Mouse (Mus musculus): Measurements from ENCODE around the gene Mllt6. TPM values are rescaled to one million over a fixed set of nuclear protein-coding genes. Genes with fewer than 3 reads are reported as not detected.
"Not testable (repeated sequence)": the region's sequence is repeated elsewhere in the genome, so short reads cannot be mapped to it uniquely, and the experiment has no call there.

Mllt6 gene
- polyA plus RNA-seq, 1 experiment from 2014 or later, result 3.4 TPM

DNA sequence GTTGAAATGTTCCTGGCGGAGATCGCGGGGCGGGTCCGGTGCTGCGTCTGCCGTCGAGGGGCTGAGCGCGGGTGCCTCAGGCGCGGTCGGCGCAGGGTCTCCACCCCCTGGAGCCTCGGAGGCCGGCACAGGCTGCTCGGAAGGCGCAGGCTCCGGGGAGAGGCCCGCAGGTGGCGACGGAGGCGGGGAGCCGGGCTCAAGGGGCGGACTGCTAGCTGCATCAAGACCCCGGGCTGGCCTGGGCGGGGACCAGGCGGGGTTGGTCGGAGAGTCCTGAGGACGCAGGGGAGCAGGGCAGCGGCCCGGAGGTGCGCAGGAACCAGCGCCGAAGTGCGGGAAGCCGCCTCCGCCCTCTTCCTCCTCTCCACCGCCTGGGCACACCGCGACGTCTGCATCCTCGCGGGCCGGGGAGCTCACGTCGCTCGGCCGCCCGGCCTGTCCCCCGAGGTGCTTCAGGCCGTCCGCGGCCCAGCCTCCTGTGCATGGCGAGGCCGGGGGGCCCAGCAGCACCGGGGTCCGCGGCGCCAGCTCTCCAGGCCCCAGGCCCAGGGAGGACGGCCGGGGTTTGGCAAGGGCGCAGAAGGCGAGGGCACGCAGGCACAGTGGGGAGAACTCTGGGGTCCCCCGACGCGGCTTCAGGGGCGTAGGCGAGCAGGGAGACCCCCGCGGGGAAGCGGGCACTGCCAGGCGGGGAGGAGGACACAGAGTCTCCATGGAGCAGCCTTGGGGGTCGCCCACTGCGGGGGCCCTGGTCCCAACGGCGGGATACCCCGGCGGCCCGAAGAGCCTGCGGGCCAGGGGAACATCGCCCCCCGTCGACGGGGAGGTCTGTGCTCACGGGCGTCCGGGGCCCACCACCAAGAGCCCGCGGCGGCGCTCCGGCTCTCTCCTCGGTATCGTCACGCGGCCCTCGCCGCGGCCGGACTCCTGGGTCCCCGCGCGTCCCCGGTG is 34.4 kb upstream of the Mllt6 start:
- Histone ChIP-seq H3K27ac (no peak overlapping the region), H3K4me2 (replicated peaks) (peak overlapping the region; percentile 79), H3K9ac (peak overlapping the region; percentile 69), H3K36me3 (no peaks in the 10 kb centered on the region), H3K9me3 (no peaks in the 10 kb centered on the region), H3K4me1 (peaks cover 22% of the 10 kb centered on the region), H3K27me3 (peaks cover 69% of the 10 kb centered on the region), H3K4me3 (peak overlapping the region; percentile 64)
- ATAC-seq (ENCODE audit: insufficient number of reproducible peaks, insufficient read depth, low FRiP score, low TSS enrichment), result peak; percentile 52; the same call in 1 of the 2 replicates
- under 1% methylated on average over 73 of the region's 106 CpGs for WGBS

DNA sequence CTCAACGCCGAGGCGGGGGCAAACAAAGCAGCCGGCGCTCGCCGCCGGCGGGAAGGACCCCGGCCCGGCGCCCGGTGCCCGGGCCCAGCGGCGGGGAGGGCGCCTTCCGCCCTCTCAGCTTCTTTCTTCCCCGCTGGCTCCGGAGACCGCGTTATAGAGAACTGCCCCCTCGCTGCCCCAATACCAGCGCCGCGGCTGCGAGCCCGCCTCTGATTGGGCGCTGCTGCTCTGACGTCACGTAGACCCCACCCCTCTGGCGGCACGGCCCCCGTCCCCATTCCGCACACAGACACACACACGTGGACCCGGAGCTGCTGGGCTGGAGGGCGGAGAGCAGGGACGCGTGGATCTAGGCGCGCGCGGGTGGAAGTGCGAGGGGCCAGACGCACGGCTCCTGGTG is 33.6 kb upstream of the Mllt6 start, which contains the start of gene Epop:
Epop (minus strand) TSS at position 127 of the 400 bp plus-strand sequence.
- peak within 1 kb of the TSS; percentile 64 for H3K4me3 ChIP-seq
- H3K9me3 ChIP-seq, result no peaks in the 10 kb centered on the region
- H3K4me2 ChIP-seq (replicated peaks), result peak within 1 kb of the TSS; percentile 79
- ATAC-seq (ENCODE audit: insufficient number of reproducible peaks, insufficient read depth, low FRiP score, low TSS enrichment), result peak; percentile 89
- no peak within 1 kb of the TSS for H3K27ac ChIP-seq
- no peaks in the 10 kb centered on the region for H3K36me3 ChIP-seq
- H3K4me1 ChIP-seq, result peaks cover 22% of the 10 kb centered on the region
- H3K9ac ChIP-seq, result peak within 1 kb of the TSS; percentile 69
- H3K27me3 ChIP-seq, result peaks cover 68% of the 10 kb centered on the region
- WGBS, result under 1% methylated on average over 43 of the region's 47 CpGs

- H3K4me3 ChIP-seq, result no peak overlapping the region
- ATAC-seq (ENCODE audit: insufficient number of reproducible peaks, insufficient read depth, low FRiP score, low TSS enrichment), result no peak
- no peak overlapping the region for H3K9ac ChIP-seq
- H3K9me3 ChIP-seq, result no peaks in the 10 kb centered on the region
- no peaks in the 10 kb centered on the region for H3K36me3 ChIP-seq
- H3K27ac ChIP-seq, result no peak overlapping the region
- H3K4me1 ChIP-seq, result peaks cover 22% of the 10 kb centered on the region
- whole genome bisulfite sequencing, result 18% methylated on average over 2 of the region's 2 CpGs
- no peak overlapping the region for H3K4me2 ChIP-seq (replicated peaks)
- H3K27me3 ChIP-seq, result peaks cover 53% of the 10 kb centered on the region
These were observed 32.2 kb upstream of the Mllt6 start for GRCm38 (mm10) chr11:97631046-97631445.

GRCm38 (mm10) chr11:97631500-97631899 is 31.7 kb upstream of the Mllt6 start:
- H3K36me3 ChIP-seq, result no peaks in the 10 kb centered on the region
- H3K4me1 ChIP-seq, result peaks cover 17% of the 10 kb centered on the region
- H3K9ac ChIP-seq, result no peak overlapping the region
- no peak overlapping the region for H3K27ac ChIP-seq
- H3K9me3 ChIP-seq, result no peaks in the 10 kb centered on the region
- H3K4me2 ChIP-seq (replicated peaks), result no peak overlapping the region
- no peak for ATAC-seq (ENCODE audit: insufficient number of reproducible peaks, insufficient read depth, low FRiP score, low TSS enrichment)
- WGBS, result 13% methylated on average over 5 of the region's 5 CpGs
- no peak overlapping the region for H3K4me3 ChIP-seq
- H3K27me3 ChIP-seq, result peaks cover 49% of the 10 kb centered on the region

DNA sequence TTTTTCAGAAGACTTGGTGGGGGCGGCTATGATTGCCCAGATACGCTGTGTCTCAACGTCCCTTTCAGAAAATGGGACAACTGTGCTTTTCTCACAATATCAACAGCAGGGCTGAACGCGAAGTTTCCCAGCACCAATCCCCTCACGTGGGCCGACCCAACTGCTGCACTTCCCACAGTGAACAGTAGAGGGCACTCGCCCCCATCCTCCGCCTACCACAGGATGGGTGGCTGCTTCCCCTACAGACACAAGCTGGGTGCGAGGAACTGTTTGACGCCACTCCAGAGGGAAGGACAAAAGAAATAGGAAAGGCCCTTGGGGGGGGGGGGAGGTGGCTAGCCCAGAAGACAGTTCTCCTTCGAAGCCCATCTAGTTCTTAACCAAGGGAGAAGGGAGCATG is 31.3 kb upstream of the Mllt6 start:
- peaks cover 45% of the 10 kb centered on the region for H3K27me3 ChIP-seq
- WGBS, result 4% methylated on average over 11 of the region's 12 CpGs

GRCm38 (mm10) chr11:97632440-97632839 is 30.8 kb upstream of the Mllt6 start:
- not testable (repeated sequence) for H3K9me3 ChIP-seq; H3K4me1 ChIP-seq; ATAC-seq (ENCODE audit: insufficient number of reproducible peaks, insufficient read depth, low FRiP score, low TSS enrichment); H3K27ac ChIP-seq; H3K4me2 ChIP-seq (replicated peaks); H3K36me3 ChIP-seq; H3K9ac ChIP-seq; H3K4me3 ChIP-seq
- WGBS, result 82% methylated on average over 4 of the region's 4 CpGs
- H3K27me3 ChIP-seq, result peaks cover 40% of the 10 kb centered on the region

More for the DNA sequence above, 31.3 kb upstream of the Mllt6 start:
- H3K4me2 ChIP-seq (replicated peaks), result no peak overlapping the region
- H3K4me1 ChIP-seq, result peaks cover 14% of the 10 kb centered on the region
- ATAC-seq (ENCODE audit: insufficient number of reproducible peaks, insufficient read depth, low FRiP score, low TSS enrichment), result no peak
- H3K4me3 ChIP-seq, result no peak overlapping the region
- no peaks in the 10 kb centered on the region for H3K36me3 ChIP-seq
- H3K9ac ChIP-seq, result no peak overlapping the region
- H3K9me3 ChIP-seq, result no peaks in the 10 kb centered on the region
- no peak overlapping the region for H3K27ac ChIP-seq

- no peak for ATAC-seq (ENCODE audit: insufficient number of reproducible peaks, insufficient read depth, low FRiP score, low TSS enrichment)
- Histone ChIP-seq H3K4me2 (replicated peaks) (no peak overlapping the region), H3K27ac (no peak overlapping the region), H3K36me3 (no peaks in the 10 kb centered on the region), H3K4me3 (no peak overlapping the region), H3K9me3 (no peaks in the 10 kb centered on the region), H3K27me3 (peaks cover 12% of the 10 kb centered on the region), H3K4me1 (no peaks in the 10 kb centered on the region), H3K9ac (no peak overlapping the region)
- WGBS, result 84% methylated on average over 11 of the region's 11 CpGs
These were observed 27.7 kb upstream of the Mllt6 start for GRCm38 (mm10) chr11:97635468-97636019.

- Histone ChIP-seq H3K9me3 (no peaks in the 10 kb centered on the region), H3K27ac (no peak overlapping the region), H3K9ac (no peak overlapping the region), H3K4me1 (no peaks in the 10 kb centered on the region), H3K27me3 (no peaks in the 10 kb centered on the region), H3K4me2 (replicated peaks) (no peak overlapping the region), H3K36me3 (no peaks in the 10 kb centered on the region), H3K4me3 (no peak overlapping the region)
- ATAC-seq (ENCODE audit: insufficient number of reproducible peaks, insufficient read depth, low FRiP score, low TSS enrichment), result no peak
- 65% methylated on average over 8 of the region's 8 CpGs for WGBS
These were observed 21.5 kb upstream of the Mllt6 start for GRCm38 (mm10) chr11:97641668-97642067.

DNA sequence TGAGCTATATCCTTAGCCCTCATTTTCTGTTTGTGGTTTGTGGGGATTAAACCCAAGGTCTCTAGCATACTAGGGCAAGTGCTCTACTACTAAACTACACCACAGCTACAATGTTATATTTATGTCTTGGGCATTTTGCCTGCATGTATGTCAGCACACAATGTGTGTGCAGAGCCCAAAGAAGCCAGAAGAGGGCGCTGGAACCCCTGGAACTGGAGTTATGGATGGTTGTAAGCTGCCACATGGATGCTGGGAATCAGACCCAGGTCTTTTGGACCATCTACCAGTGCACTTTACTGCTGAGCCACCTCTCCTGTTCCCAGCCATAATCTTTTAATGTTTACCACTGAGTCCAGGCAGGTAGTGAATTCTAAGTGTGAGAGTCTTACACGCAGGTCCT is 20.5 kb upstream of the Mllt6 start:
- H3K4me2 ChIP-seq (replicated peaks), result no peak overlapping the region
- H3K27ac ChIP-seq, result no peak overlapping the region
- no peak for ATAC-seq (ENCODE audit: insufficient number of reproducible peaks, insufficient read depth, low FRiP score, low TSS enrichment)
- H3K4me1 ChIP-seq, result no peaks in the 10 kb centered on the region
- no peak overlapping the region for H3K4me3 ChIP-seq
- WGBS, result 48% methylated on average over 2 of the region's 2 CpGs
- H3K9ac ChIP-seq, result no peak overlapping the region
- H3K9me3 ChIP-seq, result no peaks in the 10 kb centered on the region
- H3K27me3 ChIP-seq, result no peaks in the 10 kb centered on the region
- H3K36me3 ChIP-seq, result no peaks in the 10 kb centered on the region

GRCm38 (mm10) chr11:97643380-97644055 is 19.7 kb upstream of the Mllt6 start:
- Histone ChIP-seq H3K4me1 (no peaks in the 10 kb centered on the region), H3K36me3 (no peaks in the 10 kb centered on the region), H3K27ac (no peak overlapping the region), H3K9me3 (no peaks in the 10 kb centered on the region), H3K9ac (no peak overlapping the region), H3K4me3 (no peak overlapping the region), H3K4me2 (replicated peaks) (no peak overlapping the region), H3K27me3 (no peaks in the 10 kb centered on the region)
- no peak for ATAC-seq (ENCODE audit: insufficient number of reproducible peaks, insufficient read depth, low FRiP score, low TSS enrichment)
- WGBS, result 74% methylated on average over 8 of the region's 8 CpGs

GRCm38 (mm10) chr11:97644834-97645233 is 18.4 kb upstream of the Mllt6 start:
- 6% methylated on average over 6 of the region's 6 CpGs for WGBS
- no peak for ATAC-seq (ENCODE audit: insufficient number of reproducible peaks, insufficient read depth, low FRiP score, low TSS enrichment)
- no peaks in the 10 kb centered on the region for H3K9me3 ChIP-seq
- H3K4me1 ChIP-seq, result no peaks in the 10 kb centered on the region
- no peaks in the 10 kb centered on the region for H3K27me3 ChIP-seq
- no peaks in the 10 kb centered on the region for H3K36me3 ChIP-seq
- H3K4me2 ChIP-seq (replicated peaks), result no peak overlapping the region
- H3K4me3 ChIP-seq, result no peak overlapping the region
- no peak overlapping the region for H3K9ac ChIP-seq
- no peak overlapping the region for H3K27ac ChIP-seq

All from embryonic facial prominence, embryonic 12.5 days (tissue).